ENCODE assay signal across 12 mouse cellular contexts in the genomic region with DNA sequence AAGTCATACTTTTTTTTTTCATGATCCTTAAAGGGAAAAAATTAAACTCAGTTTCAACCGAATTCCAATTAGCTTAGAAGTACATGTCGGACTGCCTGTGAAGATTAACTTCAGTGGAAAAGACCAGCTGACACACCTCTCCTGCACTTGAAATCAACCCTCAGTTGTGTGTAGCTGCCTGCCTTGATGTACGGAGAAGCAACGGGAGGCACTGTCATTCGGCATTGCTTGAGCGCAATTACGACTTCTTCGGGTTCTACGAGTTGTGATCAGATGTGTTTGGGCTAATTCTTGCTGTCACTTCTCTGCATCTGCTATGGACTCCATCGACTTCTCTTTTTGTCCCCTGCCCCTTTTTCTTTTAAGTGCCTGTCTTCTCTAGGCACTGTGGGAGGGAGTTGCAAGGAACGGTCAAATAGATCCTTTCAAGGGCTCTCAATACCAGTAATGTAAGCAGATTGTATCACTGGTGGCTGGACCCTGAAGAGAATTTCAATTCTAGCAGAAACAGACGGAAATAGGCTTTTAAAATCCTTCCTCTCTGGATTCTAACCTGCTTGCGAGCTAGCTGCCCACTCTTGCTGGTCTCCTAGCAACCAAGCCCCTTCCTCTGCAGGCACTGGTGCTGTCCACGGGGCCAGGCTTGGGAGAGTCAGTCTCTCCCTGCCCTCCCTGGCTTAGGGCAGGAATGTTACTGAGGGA. TPM values are rescaled to one million over a fixed set of nuclear protein-coding genes. Genes with fewer than 3 reads are reported as not detected.
A peak's percentile ranks its signal among the peaks of the same experiment; 100 is the strongest.
DNase-seq lines count a peak whose midpoint lies in the region; ATAC-seq and TF ChIP-seq lines count a peak whose summit lies in the region.
"Had no signal": no experiment of that assay in that cellular context is flagged by ENCODE, and none has a peak within 500 bp of the region (broad histone marks: within the 10 kb centered on the region; RNA-seq: fewer than 3 reads in every experiment).

No protein-coding gene starts in this region.

- no peak for ATAC-seq in heart, embryonic 15.5 days (replicated peaks; ENCODE audit: insufficient number of reproducible peaks, insufficient read depth, low FRiP score, low read depth)
- peak; percentile 75 for ATAC-seq in hindbrain, embryonic 11.5 days (ENCODE audit: low FRiP score)
- peak; percentile 94 for ATAC-seq in midbrain, embryonic 15.5 days (replicated peaks)
- no peak for ATAC-seq in CD4-positive, CD25-positive, alpha-beta regulatory T cell, adult 4 months
- no peak for ATAC-seq in megakaryocyte-erythroid progenitor cell, adult 5-6 weeks (replicated peaks; ENCODE audit: low FRiP score, low TSS enrichment, poor library complexity, severe bottlenecking)

- no peak for TF ChIP-seq CTCF in cerebellum, adult 2 months (IDR thresholded peaks at IDR 0.05; ENCODE audit: borderline replicate concordance, insufficient read depth, low read depth, low read length)

- H3K9me3 ChIP-seq in heart, embryonic 15.5 days (replicated peaks): no peaks in the 10 kb centered on the region
- no peaks in the 10 kb centered on the region for H3K9me3 ChIP-seq in hindbrain, embryonic 11.5 days (ENCODE audit: control insufficient read depth, low read length)
- no peaks in the 10 kb centered on the region for H3K9me3 ChIP-seq in midbrain, embryonic 15.5 days

- peak overlapping the region; percentile 15; the same call in 1 of the 2 replicates for H3K4me2 ChIP-seq in heart, embryonic 15.5 days
- H3K4me2 ChIP-seq in hindbrain, embryonic 11.5 days (replicated peaks; ENCODE audit: low read depth, low read length): peak overlapping the region; percentile 37
- peak overlapping the region; percentile 51 for H3K4me2 ChIP-seq in midbrain, embryonic 15.5 days

- no peak overlapping the region for H3K9ac ChIP-seq in heart, embryonic 15.5 days
- H3K9ac ChIP-seq in hindbrain, embryonic 11.5 days (ENCODE audit: low read depth, low read length): peak overlapping the region; percentile 15; the same call in 1 of the 2 replicates
- H3K9ac ChIP-seq in midbrain, embryonic 15.5 days: 0 out of 2 replicates have a peak overlapping the region, but pooled peaks have one; percentile 9

- no peak for TF ChIP-seq POLR2A in cerebellum, adult 2 months (IDR thresholded peaks at IDR 0.05; ENCODE audit: borderline replicate concordance, insufficient read depth, low read length)

- WGBS in heart, embryonic 15.5 days: 41% methylated on average over 14 of the region's 14 CpGs
- 21% methylated on average over 14 of the region's 14 CpGs for WGBS in hindbrain, embryonic 11.5 days
- 9% methylated on average over 14 of the region's 14 CpGs for WGBS in midbrain, embryonic 15.5 days
- WGBS in cerebellum, adult 2 months: 51% methylated on average over 14 of the region's 14 CpGs

- 0 out of 2 replicates have a peak overlapping the region, but pooled peaks have one; percentile 12 for H3K27ac ChIP-seq in heart, embryonic 15.5 days
- H3K27ac ChIP-seq in hindbrain, embryonic 11.5 days (ENCODE audit: low read depth, low read length): peak overlapping the region; percentile 47; the same call in 1 of the 2 replicates
- peak overlapping the region; percentile 78 for H3K27ac ChIP-seq in midbrain, embryonic 15.5 days
- H3K27ac ChIP-seq in cerebellum, adult 2 months (ENCODE audit: insufficient read depth, low read length): no peak overlapping the region

- no peak overlapping the region for H3K4me3 ChIP-seq in heart, embryonic 15.5 days
- peak overlapping the region; percentile 16; the same call in 1 of the 2 replicates for H3K4me3 ChIP-seq in hindbrain, embryonic 11.5 days (ENCODE audit: low read depth, low read length)
- H3K4me3 ChIP-seq in midbrain, embryonic 15.5 days: peak overlapping the region; percentile 19
- no peak overlapping the region for H3K4me3 ChIP-seq in cerebellum, adult 2 months (replicated peaks; ENCODE audit: insufficient read depth, low read depth, low read length)
- H3K4me3 ChIP-seq: erythroblast, embryonic 14.5 days had no signal

- peaks cover 22% of the 10 kb centered on the region for H3K4me1 ChIP-seq in heart, embryonic 15.5 days (replicated peaks)
- peaks cover 7% of the 10 kb centered on the region; the same call in 1 of the 2 replicates for H3K4me1 ChIP-seq in hindbrain, embryonic 11.5 days (replicated peaks; ENCODE audit: control insufficient read depth, insufficient read depth, low read length)
- peaks cover 34% of the 10 kb centered on the region for H3K4me1 ChIP-seq in midbrain, embryonic 15.5 days
- H3K4me1 ChIP-seq in cerebellum, adult 2 months (ENCODE audit: control insufficient read depth, insufficient read depth, low read length): no peaks in the 10 kb centered on the region; the same call in 1 of the 2 replicates

- H3K36me3 ChIP-seq in heart, embryonic 15.5 days: no peaks in the 10 kb centered on the region
- no peaks in the 10 kb centered on the region for H3K36me3 ChIP-seq in hindbrain, embryonic 11.5 days (ENCODE audit: control insufficient read depth, insufficient read depth, low read length)
- no peaks in the 10 kb centered on the region for H3K36me3 ChIP-seq in midbrain, embryonic 15.5 days (replicated peaks)

- no peaks in the 10 kb centered on the region for H3K27me3 ChIP-seq in heart, embryonic 15.5 days
- no peaks in the 10 kb centered on the region for H3K27me3 ChIP-seq in hindbrain, embryonic 11.5 days (ENCODE audit: control insufficient read depth, insufficient read depth, low read length)
- no peaks in the 10 kb centered on the region for H3K27me3 ChIP-seq in midbrain, embryonic 15.5 days (replicated peaks)
- H3K27me3 ChIP-seq in cerebellum, adult 2 months (ENCODE audit: control insufficient read depth, insufficient read depth, low read length): no peaks in the 10 kb centered on the region

- no peak for DNase-seq in heart, adult 9 months (ENCODE audit: low spot score in 2 of 2)
- DNase-seq in embryo, embryonic 10.5 days (ENCODE audit: low spot score): peak; percentile 78
- DNase-seq in hindbrain, embryonic 11.5 days (ENCODE audit: low spot score): peak; percentile 68
- DNase-seq in cerebellum, adult 2 months: no peak
- DNase-seq: adrenal gland, postnatal 25 days; kidney, adult 9 months had no signal

RNA-seq across cellular contexts. Expression of gene Neo1, which starts 36.0 kb away (rescaled TPM):
- 22.9 and 27.9 TPM in 2 replicates for polyA plus RNA-seq in heart, embryonic 15.5 days (2015; fragmentation: Nextera tagmentation; extraction: Ambion mirVana)
- 44.1 and 48.7 TPM in 2 replicates for polyA plus RNA-seq in hindbrain, embryonic 11.5 days (2014; fragmentation: Nextera tagmentation; extraction: Ambion mirVana)
- 49.2 and 53.9 TPM in 2 replicates for polyA plus RNA-seq in midbrain, embryonic 15.5 days (2015; fragmentation: Nextera tagmentation; extraction: Ambion mirVana)
- under 1 TPM; 0.24 to 0.32 TPM for polyA plus RNA-seq in CD4-positive, CD25-positive, alpha-beta regulatory T cell, adult 4 months (2017; shearing (Covaris generic))
- not detected in 2 replicates for total RNA-seq in megakaryocyte-erythroid progenitor cell, adult 5-6 weeks (2014; fragmentation: Nextera tagmentation)
- total RNA-seq in megakaryocyte-erythroid progenitor cell, adult 5-6 weeks (2017): not detected in 2 replicates
- 37.6 and 38.7 TPM in 2 replicates for polyA plus RNA-seq in cerebellum, adult 2 months (2012; rRNA removed)
- total RNA-seq: megakaryocyte progenitor cell, adult 5-6 weeks had no signal
- polyA plus RNA-seq: erythroblast, embryonic 14.5 days had no signal

Comparison
In these comparisons a context has a peak if more than half of its experiments do, and no peak if none do; other contexts are left out.
1. ATAC-seq: peak in hindbrain, embryonic 11.5 days (single experiment) and midbrain, embryonic 15.5 days (single experiment); none in heart, embryonic 15.5 days (single experiment), CD4-positive, CD25-positive, alpha-beta regulatory T cell, adult 4 months (single experiment) and megakaryocyte-erythroid progenitor cell, adult 5-6 weeks (single experiment).
2. H3K4me3 ChIP-seq: peak in hindbrain, embryonic 11.5 days (single experiment) and midbrain, embryonic 15.5 days (single experiment); none in heart, embryonic 15.5 days (single experiment) and cerebellum, adult 2 months (single experiment).
3. DNase-seq: peak in embryo, embryonic 10.5 days (single experiment) and hindbrain, embryonic 11.5 days (single experiment); none in heart, adult 9 months (0 of 2) and cerebellum, adult 2 months (0 of 2).
4. RNA of gene Neo1, which starts 36.0 kb away (polyA plus RNA-seq): 49.2 to 53.9 TPM in midbrain, embryonic 15.5 days, 44.1 to 48.7 TPM in hindbrain, embryonic 11.5 days, 37.6 to 38.7 TPM in cerebellum, adult 2 months and 22.9 to 27.9 TPM in heart, embryonic 15.5 days; 0.24 to 0.32 TPM in CD4-positive, CD25-positive, alpha-beta regulatory T cell, adult 4 months; every median in the first group is over 10 times any median in the second.
5. Peak in every context shown above with its lines, with median percentiles within 50 percentile points of each other: H3K4me2 ChIP-seq.